In genomic region chr12:92975698-92976097, GRCm38 (mm10) we compare ENCODE assay signal across 21 mouse cellular contexts.
DNase-seq lines count a peak whose midpoint lies in the region; ATAC-seq and TF ChIP-seq lines count a peak whose summit lies in the region.
"Had no signal": no experiment of that assay in that cellular context is flagged by ENCODE, and none has a peak within 500 bp of the region (broad histone marks: within the 10 kb centered on the region; RNA-seq: fewer than 3 reads in every experiment).

No protein-coding gene starts in this region.

- 62% methylated on average over 3 of the region's 3 CpGs for WGBS in forebrain, embryonic 14.5 days
- 75% methylated on average over 3 of the region's 3 CpGs for WGBS in forebrain, embryonic 11.5 days
- 56% methylated on average over 3 of the region's 3 CpGs for WGBS in midbrain, embryonic 12.5 days
- 45% methylated on average over 3 of the region's 3 CpGs for WGBS in midbrain, postnatal 0 days
- 50% methylated on average over 3 of the region's 3 CpGs for WGBS in midbrain, embryonic 13.5 days

- no peaks in the 10 kb centered on the region for H3K9me3 ChIP-seq in forebrain, embryonic 14.5 days (replicated peaks; ENCODE audit: control insufficient read depth, low read length)
- no peaks in the 10 kb centered on the region for H3K9me3 ChIP-seq in forebrain, embryonic 11.5 days (ENCODE audit: control insufficient read depth, low read length)
- no peaks in the 10 kb centered on the region for H3K9me3 ChIP-seq in midbrain, embryonic 12.5 days
- no peaks in the 10 kb centered on the region for H3K9me3 ChIP-seq in midbrain, postnatal 0 days (ENCODE audit: low read length)
- H3K9me3 ChIP-seq in midbrain, embryonic 13.5 days = no peaks in the 10 kb centered on the region
- H3K9me3 ChIP-seq: embryonic facial prominence, embryonic 15.5 days; heart, embryonic 12.5 days; hindbrain, embryonic 10.5 days had no signal

- H3K9ac ChIP-seq in forebrain, embryonic 14.5 days (ENCODE audit: low read length) = no peak overlapping the region
- H3K9ac ChIP-seq in forebrain, embryonic 11.5 days (ENCODE audit: low read length) = no peak overlapping the region
- H3K9ac ChIP-seq in midbrain, embryonic 12.5 days (replicated peaks) = no peak overlapping the region
- H3K9ac ChIP-seq in midbrain, postnatal 0 days (replicated peaks; ENCODE audit: low read length, poor library complexity, severe bottlenecking) = no peak overlapping the region
- no peak overlapping the region for H3K9ac ChIP-seq in midbrain, embryonic 13.5 days (replicated peaks)
- H3K9ac ChIP-seq: embryonic facial prominence, embryonic 15.5 days; heart, embryonic 12.5 days had no signal

- no peaks in the 10 kb centered on the region for H3K27me3 ChIP-seq in forebrain, embryonic 14.5 days (replicated peaks; ENCODE audit: control insufficient read depth, insufficient read depth, low read length)
- no peaks in the 10 kb centered on the region for H3K27me3 ChIP-seq in forebrain, embryonic 11.5 days (ENCODE audit: control insufficient read depth, insufficient read depth, low read length)
- H3K27me3 ChIP-seq in midbrain, embryonic 12.5 days = no peaks in the 10 kb centered on the region
- no peaks in the 10 kb centered on the region for H3K27me3 ChIP-seq in midbrain, postnatal 0 days (ENCODE audit: insufficient read depth, low read length)
- H3K27me3 ChIP-seq in midbrain, embryonic 13.5 days = no peaks in the 10 kb centered on the region
- H3K27me3 ChIP-seq: CH12.LX; embryonic facial prominence, embryonic 15.5 days; heart, embryonic 12.5 days had no signal

- no peak overlapping the region for H3K4me3 ChIP-seq in forebrain, embryonic 14.5 days (ENCODE audit: low read depth, low read length)
- H3K4me3 ChIP-seq in forebrain, embryonic 11.5 days (ENCODE audit: low read depth, low read length) = no peak overlapping the region
- H3K4me3 ChIP-seq in midbrain, embryonic 12.5 days = no peak overlapping the region
- no peak overlapping the region for H3K4me3 ChIP-seq in midbrain, postnatal 0 days (ENCODE audit: low read depth, low read length)
- no peak overlapping the region for H3K4me3 ChIP-seq in midbrain, embryonic 13.5 days (replicated peaks)
- H3K4me3 ChIP-seq: embryonic facial prominence, embryonic 15.5 days; erythroblast, embryonic 14.5 days; gastrocnemius, adult 2 months; heart, embryonic 12.5 days; hindbrain, embryonic 10.5 days had no signal

- H3K4me2 ChIP-seq in forebrain, embryonic 14.5 days (ENCODE audit: low read length) = no peak overlapping the region
- no peak overlapping the region for H3K4me2 ChIP-seq in forebrain, embryonic 11.5 days (ENCODE audit: low read depth, low read length, severe bottlenecking)
- H3K4me2 ChIP-seq in midbrain, embryonic 12.5 days (replicated peaks) = no peak overlapping the region
- H3K4me2 ChIP-seq in midbrain, postnatal 0 days (ENCODE audit: low read depth, low read length, poor library complexity, severe bottlenecking) = no peak overlapping the region
- H3K4me2 ChIP-seq in midbrain, embryonic 13.5 days (replicated peaks) = no peak overlapping the region
- H3K4me2 ChIP-seq: embryonic facial prominence, embryonic 15.5 days; heart, embryonic 12.5 days had no signal

- no peak for TF ChIP-seq CTCF in midbrain, postnatal 0 days (IDR thresholded peaks at IDR 0.05)

- DNase-seq in forebrain, embryonic 14.5 days (ENCODE audit: low spot score) = peak; percentile 5
- DNase-seq in forebrain, embryonic 11.5 days (ENCODE audit: low spot score) = no peak
- DNase-seq in midbrain, postnatal 0 days (ENCODE audit: low spot score) = no peak
- DNase-seq in yolk sac, embryonic 10.5 days (ENCODE audit: low spot score) = no peak
- DNase-seq in kidney, adult 11 months = no peak
- DNase-seq: adrenal gland, adult 2 months; adrenal gland, postnatal 25 days; cerebellum, adult 11-12 months; cerebellum, adult 9-10 months; cerebellum, postnatal 36 days; gastrocnemius, adult 2 months; gastrocnemius, postnatal 25 days had no signal

- H3K27ac ChIP-seq in forebrain, embryonic 14.5 days (ENCODE audit: low read depth, low read length) = no peak overlapping the region
- no peak overlapping the region for H3K27ac ChIP-seq in forebrain, embryonic 11.5 days (ENCODE audit: low read depth, low read length)
- no peak overlapping the region for H3K27ac ChIP-seq in midbrain, embryonic 12.5 days (replicated peaks)
- H3K27ac ChIP-seq in midbrain, postnatal 0 days (ENCODE audit: low read depth, low read length) = no peak overlapping the region
- no peak overlapping the region for H3K27ac ChIP-seq in midbrain, embryonic 13.5 days
- H3K27ac ChIP-seq: embryonic facial prominence, embryonic 15.5 days; gastrocnemius, adult 2 months; hindbrain, embryonic 10.5 days had no signal

- no peaks in the 10 kb centered on the region for H3K36me3 ChIP-seq in forebrain, embryonic 14.5 days (ENCODE audit: control insufficient read depth, insufficient read depth, low read length)
- H3K36me3 ChIP-seq in forebrain, embryonic 11.5 days (ENCODE audit: control insufficient read depth, insufficient read depth, low read length) = no peaks in the 10 kb centered on the region
- H3K36me3 ChIP-seq in midbrain, embryonic 12.5 days = no peaks in the 10 kb centered on the region
- no peaks in the 10 kb centered on the region for H3K36me3 ChIP-seq in midbrain, postnatal 0 days (ENCODE audit: insufficient read depth, low read length)
- H3K36me3 ChIP-seq in midbrain, embryonic 13.5 days = no peaks in the 10 kb centered on the region
- H3K36me3 ChIP-seq: embryonic facial prominence, embryonic 15.5 days; heart, embryonic 12.5 days; hindbrain, embryonic 10.5 days had no signal

- ATAC-seq in forebrain, embryonic 14.5 days = no peak
- ATAC-seq in forebrain, embryonic 11.5 days (replicated peaks; ENCODE audit: low FRiP score) = no peak
- peak; percentile 58; the same call in 1 of the 2 replicates for ATAC-seq in midbrain, embryonic 12.5 days (ENCODE audit: low FRiP score, low read depth)
- no peak for ATAC-seq in midbrain, postnatal 0 days (ENCODE audit: low FRiP score)
- ATAC-seq in midbrain, embryonic 13.5 days = 0 out of 2 replicates have a peak, but pooled peaks have one; percentile 30
- ATAC-seq: hindbrain, embryonic 16.5 days; intestine, postnatal 0 days had no signal

- H3K4me1 ChIP-seq in forebrain, embryonic 14.5 days (ENCODE audit: control insufficient read depth, insufficient read depth, low read length) = no peaks in the 10 kb centered on the region
- no peaks in the 10 kb centered on the region for H3K4me1 ChIP-seq in forebrain, embryonic 11.5 days (replicated peaks; ENCODE audit: control insufficient read depth, insufficient read depth, low read length)
- H3K4me1 ChIP-seq in midbrain, embryonic 12.5 days = no peaks in the 10 kb centered on the region
- H3K4me1 ChIP-seq in midbrain, postnatal 0 days (ENCODE audit: insufficient read depth, low read length) = no peaks in the 10 kb centered on the region
- no peaks in the 10 kb centered on the region for H3K4me1 ChIP-seq in midbrain, embryonic 13.5 days (replicated peaks)
- H3K4me1 ChIP-seq: embryonic facial prominence, embryonic 15.5 days; heart, embryonic 12.5 days; hindbrain, embryonic 10.5 days had no signal

Comparison
In these comparisons a context has a peak if more than half of its experiments do, and no peak if none do; other contexts are left out.
1. ATAC-seq: peak in midbrain, embryonic 12.5 days (single experiment) and midbrain, embryonic 13.5 days (single experiment); none in forebrain, embryonic 14.5 days (single experiment), forebrain, embryonic 11.5 days (single experiment) and midbrain, postnatal 0 days (single experiment).